ENCODE assay signal across 10 mouse cellular contexts in the genomic region with DNA sequence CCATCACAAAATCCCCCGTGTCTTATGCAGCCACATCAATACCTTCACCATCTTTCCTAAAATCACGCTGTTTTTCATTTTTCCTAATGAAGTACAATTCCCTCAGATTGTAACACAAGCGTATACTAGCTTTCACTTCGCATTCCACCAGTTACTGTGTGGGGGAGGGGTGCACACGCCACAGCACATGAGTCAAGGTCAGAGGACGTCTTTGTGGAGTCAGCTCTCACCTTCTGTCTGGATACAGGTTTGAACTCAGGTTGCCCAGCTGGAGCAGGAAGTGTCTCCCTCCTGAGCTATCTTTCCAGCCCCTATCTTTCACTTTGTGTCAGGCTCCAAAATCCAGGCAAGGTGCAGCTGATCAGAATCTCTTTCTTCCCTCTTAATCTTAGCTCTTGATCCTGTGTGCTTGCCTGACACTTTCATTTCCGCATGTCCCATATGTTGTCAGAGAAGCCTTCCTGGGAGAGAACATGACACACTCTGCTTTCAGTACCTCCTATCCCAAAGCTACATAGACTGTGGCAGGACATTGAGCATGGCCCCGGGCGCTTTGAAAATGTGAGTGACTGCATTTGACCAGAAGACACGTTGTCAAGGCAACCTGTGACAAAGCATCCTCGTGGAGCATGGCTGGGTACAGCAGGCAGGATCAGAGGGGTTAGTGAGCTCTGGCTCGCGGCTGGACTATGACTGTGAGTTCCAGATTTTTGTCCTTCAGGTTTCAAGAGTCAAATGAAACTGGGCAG. TPM values are rescaled to one million over a fixed set of nuclear protein-coding genes. Genes with fewer than 3 reads are reported as not detected.
DNase-seq lines count a peak whose midpoint lies in the region; ATAC-seq lines count a peak whose summit lies in the region.
"Had no signal": no experiment of that assay in that cellular context is flagged by ENCODE, and none has a peak within 500 bp of the region (broad histone marks: within the 10 kb centered on the region; RNA-seq: fewer than 3 reads in every experiment).

No protein-coding gene starts in this region.

- H3K9me3 ChIP-seq in forebrain, embryonic 11.5 days (ENCODE audit: control insufficient read depth, low read length), result peaks cover 10% of the 10 kb centered on the region
- peaks cover 10% of the 10 kb centered on the region for H3K9me3 ChIP-seq in forebrain, embryonic 16.5 days (ENCODE audit: control insufficient read depth, low read length)
- peaks cover 9% of the 10 kb centered on the region; the same call in 1 of the 2 replicates for H3K9me3 ChIP-seq in hindbrain, embryonic 12.5 days (replicated peaks)
- H3K9me3 ChIP-seq in midbrain, embryonic 15.5 days, result peaks cover 12% of the 10 kb centered on the region; the same call in 1 of the 2 replicates

- ATAC-seq in forebrain, embryonic 11.5 days (replicated peaks; ENCODE audit: low FRiP score), result peak; percentile 69
- no peak for ATAC-seq in forebrain, embryonic 16.5 days
- ATAC-seq in hindbrain, embryonic 12.5 days (ENCODE audit: low FRiP score), result peak; percentile 80
- ATAC-seq in midbrain, embryonic 15.5 days (replicated peaks), result peak; percentile 92
- no peak for ATAC-seq in erythroblast, adult 5-6 weeks (replicated peaks; ENCODE audit: low FRiP score, poor library complexity, severe bottlenecking)

- no peak overlapping the region for H3K4me3 ChIP-seq in forebrain, embryonic 11.5 days (ENCODE audit: low read depth, low read length)
- H3K4me3 ChIP-seq in forebrain, embryonic 16.5 days (replicated peaks; ENCODE audit: low read length), result no peak overlapping the region
- H3K4me3 ChIP-seq in hindbrain, embryonic 12.5 days, result no peak overlapping the region
- H3K4me3 ChIP-seq in midbrain, embryonic 15.5 days, result no peak overlapping the region

- H3K27me3 ChIP-seq in forebrain, embryonic 11.5 days (ENCODE audit: control insufficient read depth, insufficient read depth, low read length), result no peaks in the 10 kb centered on the region
- no peaks in the 10 kb centered on the region for H3K27me3 ChIP-seq in forebrain, embryonic 16.5 days (replicated peaks; ENCODE audit: control insufficient read depth, insufficient read depth, low read length)
- peaks cover 35% of the 10 kb centered on the region for H3K27me3 ChIP-seq in hindbrain, embryonic 12.5 days
- H3K27me3 ChIP-seq in midbrain, embryonic 15.5 days (replicated peaks), result peaks cover 22% of the 10 kb centered on the region; the same call in 1 of the 2 replicates

- intact Hi-C loops in gastrocnemius, postnatal 14 days (cut with DNase I; ENCODE audit: low total_unique reads), result no loop called here

- peaks cover 12% of the 10 kb centered on the region; the same call in 1 of the 2 replicates for H3K4me1 ChIP-seq in forebrain, embryonic 11.5 days (replicated peaks; ENCODE audit: control insufficient read depth, insufficient read depth, low read length)
- H3K4me1 ChIP-seq in forebrain, embryonic 16.5 days (replicated peaks; ENCODE audit: control insufficient read depth, insufficient read depth, low read length), result peaks cover 7% of the 10 kb centered on the region
- H3K4me1 ChIP-seq in hindbrain, embryonic 12.5 days, result peaks cover 21% of the 10 kb centered on the region
- H3K4me1 ChIP-seq in midbrain, embryonic 15.5 days, result peaks cover 24% of the 10 kb centered on the region

- no peaks in the 10 kb centered on the region for H3K36me3 ChIP-seq in forebrain, embryonic 11.5 days (ENCODE audit: control insufficient read depth, insufficient read depth, low read length)
- H3K36me3 ChIP-seq in forebrain, embryonic 16.5 days (ENCODE audit: control insufficient read depth, insufficient read depth), result no peaks in the 10 kb centered on the region
- no peaks in the 10 kb centered on the region for H3K36me3 ChIP-seq in hindbrain, embryonic 12.5 days
- H3K36me3 ChIP-seq in midbrain, embryonic 15.5 days (replicated peaks), result no peaks in the 10 kb centered on the region

- DNase-seq in forebrain, embryonic 11.5 days (ENCODE audit: low spot score), result no peak
- DNase-seq in R1 (ENCODE audit: low read depth, low spot score), result peak; percentile 79
- DNase-seq in gastrocnemius, postnatal 14 days, result no peak
- no peak for DNase-seq in urinary bladder, postnatal 14 days (ENCODE audit: low spot score)
- DNase-seq: heart, postnatal 10 days; thymus, postnatal 14 days had no signal

- 45% methylated on average over 13 of the region's 13 CpGs for WGBS in forebrain, embryonic 11.5 days
- 44% methylated on average over 13 of the region's 13 CpGs for WGBS in forebrain, embryonic 16.5 days
- 41% methylated on average over 13 of the region's 13 CpGs for WGBS in hindbrain, embryonic 12.5 days
- 26% methylated on average over 13 of the region's 13 CpGs for WGBS in midbrain, embryonic 15.5 days

- no peak overlapping the region for H3K4me2 ChIP-seq in forebrain, embryonic 11.5 days (ENCODE audit: low read depth, low read length, severe bottlenecking)
- no peak overlapping the region for H3K4me2 ChIP-seq in forebrain, embryonic 16.5 days (ENCODE audit: low read length)
- no peak overlapping the region for H3K4me2 ChIP-seq in hindbrain, embryonic 12.5 days (replicated peaks)
- no peak overlapping the region for H3K4me2 ChIP-seq in midbrain, embryonic 15.5 days

- no peak overlapping the region for H3K27ac ChIP-seq in forebrain, embryonic 11.5 days (ENCODE audit: low read depth, low read length)
- H3K27ac ChIP-seq in forebrain, embryonic 16.5 days (ENCODE audit: low read length), result no peak overlapping the region
- no peak overlapping the region for H3K27ac ChIP-seq in hindbrain, embryonic 12.5 days
- H3K27ac ChIP-seq in midbrain, embryonic 15.5 days, result no peak overlapping the region

- H3K9ac ChIP-seq in forebrain, embryonic 11.5 days (ENCODE audit: low read length), result no peak overlapping the region
- H3K9ac ChIP-seq in forebrain, embryonic 16.5 days (replicated peaks; ENCODE audit: low read depth, low read length), result no peak overlapping the region
- no peak overlapping the region for H3K9ac ChIP-seq in hindbrain, embryonic 12.5 days
- no peak overlapping the region for H3K9ac ChIP-seq in midbrain, embryonic 15.5 days

RNA-seq across cellular contexts. Expression of gene Spry1, which starts 33.9 kb away (rescaled TPM):
- 20.9 and 24.4 TPM in 2 replicates for polyA plus RNA-seq in forebrain, embryonic 11.5 days (2014; fragmentation: Nextera tagmentation; extraction: Ambion mirVana)
- polyA plus RNA-seq in forebrain, embryonic 16.5 days (2015; fragmentation: Nextera tagmentation; extraction: Ambion mirVana), result 6.4 and 6.6 TPM in 2 replicates
- 6.9 and 7.1 TPM in 2 replicates for polyA plus RNA-seq in hindbrain, embryonic 12.5 days (2016; fragmentation: Nextera tagmentation; extraction: Ambion mirVana)
- 7.1 and 7.9 TPM in 2 replicates for polyA plus RNA-seq in midbrain, embryonic 15.5 days (2015; fragmentation: Nextera tagmentation; extraction: Ambion mirVana)
- total RNA-seq in gastrocnemius, postnatal 14 days (2021), result 10 to 100 TPM; 33.1 to 39.9 TPM
- 2.3 TPM in 1 of 2 replicates, not detected in the other for total RNA-seq in erythroblast, adult 5-6 weeks (2015; ENCODE audit: low replicate concordance)
- 0.26 TPM in 1 of 2 replicates, not detected in the other for total RNA-seq in erythroblast, adult 5-6 weeks (2017; ENCODE audit: low replicate concordance)

RNA-seq across cellular contexts. Expression of gene Gm5148, which starts 50.6 kb away (rescaled TPM):
- 3.6 and 4.8 TPM in 2 replicates for polyA plus RNA-seq in forebrain, embryonic 11.5 days (2014; fragmentation: Nextera tagmentation; extraction: Ambion mirVana)
- polyA plus RNA-seq in forebrain, embryonic 16.5 days (2015; fragmentation: Nextera tagmentation; extraction: Ambion mirVana), result 5.1 and 6.1 TPM in 2 replicates
- 3.9 and 4.0 TPM in 2 replicates for polyA plus RNA-seq in hindbrain, embryonic 12.5 days (2016; fragmentation: Nextera tagmentation; extraction: Ambion mirVana)
- 12.4 and 15.4 TPM in 2 replicates for polyA plus RNA-seq in midbrain, embryonic 15.5 days (2015; fragmentation: Nextera tagmentation; extraction: Ambion mirVana)
- total RNA-seq in gastrocnemius, postnatal 14 days (2021), result under 1 TPM in 1 of 2 experiments, not detected in 1; 0.27 TPM
- total RNA-seq in erythroblast, adult 5-6 weeks (2015; ENCODE audit: low replicate concordance), result 0.84 TPM in 1 of 2 replicates, not detected in the other
- 3.0 and 10.6 TPM in 2 replicates for total RNA-seq in erythroblast, adult 5-6 weeks (2017; ENCODE audit: low replicate concordance)

Comparison
In these comparisons a context has a peak if more than half of its experiments do, and no peak if none do; other contexts are left out.
1. ATAC-seq: peak in forebrain, embryonic 11.5 days (single experiment), hindbrain, embryonic 12.5 days (single experiment) and midbrain, embryonic 15.5 days (single experiment); none in forebrain, embryonic 16.5 days (single experiment) and erythroblast, adult 5-6 weeks (single experiment).